Mouse (Mus musculus): ENCODE data around the gene 1700037H04Rik.

- TF ChIP-seq GATA1 (IDR thresholded peaks at IDR 0.05; ENCODE audit: low read depth, low read length) = no peak
- no peak for TF ChIP-seq NRF1 (IDR thresholded peaks at IDR 0.05; ENCODE audit: insufficient read depth, low read depth, low read length, poor library complexity, severe bottlenecking)
- no peak for TF ChIP-seq POLR2A (IDR thresholded peaks at IDR 0.05; ENCODE audit: control insufficient read depth in 1 of 2, insufficient read depth in 1 of 2, low read depth in 1 of 2, low read length in 2 of 2, poor library complexity in 1 of 2)
- no peak for TF ChIP-seq NELFE (IDR thresholded peaks at IDR 0.05; ENCODE audit: low read depth, low read length)
- no peak for TF ChIP-seq ZMIZ1 (IDR thresholded peaks at IDR 0.05; ENCODE audit: low read depth, low read length)
- TF ChIP-seq ZC3H11A (IDR thresholded peaks at IDR 0.05; ENCODE audit: low read depth, low read length) = no peak
- no peak for TF ChIP-seq RCOR1 (IDR thresholded peaks at IDR 0.05; ENCODE audit: low read depth, low read length)
- no peak for TF ChIP-seq UBTF (IDR thresholded peaks at IDR 0.05; ENCODE audit: borderline replicate concordance, insufficient read depth, low read depth, low read length)
- no peak for TF ChIP-seq POLR2AphosphoS5 (IDR thresholded peaks at IDR 0.05; ENCODE audit: borderline replicate concordance, low read depth, low read length)
- no peak for TF ChIP-seq USF1 (IDR thresholded peaks at IDR 0.05; ENCODE audit: low read depth, low read length)
- TF ChIP-seq MEF2A (IDR thresholded peaks at IDR 0.05; ENCODE audit: extremely low read depth, insufficient replicate concordance, low read depth, low read length, poor library complexity, severe bottlenecking) = no peak
These were observed 11.3 kb downstream of the 1700037H04Rik start for GRCm38 (mm10) chr2:131148353-131149253.
